Mouse (Mus musculus): ENCODE measurements around the gene Gm7073.

The Gm7073 gene

GRCm38 (mm10) chrX:60539149-60539548 is at the start of gene Gm7073:
Gene Gm7073, minus strand, starts transcription at chrX:60539249.
- DNase-seq (ENCODE audit: low spot score in 2 of 2) = no peak

- no peak for DNase-seq (ENCODE audit: low spot score in 2 of 2)
Observed at GRCm38 (mm10) chrX:60570539-60570938, 31.5 kb upstream of the Gm7073 start.

GRCm38 (mm10) chrX:60569047-60569446 is 30.0 kb upstream of the Gm7073 start:
- no peak for DNase-seq (ENCODE audit: low spot score in 2 of 2)

- no peak for DNase-seq (ENCODE audit: low spot score in 2 of 2)
Observed at GRCm38 (mm10) chrX:60555242-60555641, 16.2 kb upstream of the Gm7073 start.

GRCm38 (mm10) chrX:60547444-60548304 is 8.6 kb upstream of the Gm7073 start:
- peak in 1 of 2 experiments; percentile 25 for DNase-seq (ENCODE audit: low spot score in 2 of 2)

GRCm38 (mm10) chrX:60547098-60547443 is 8.0 kb upstream of the Gm7073 start:
- no peak for DNase-seq (ENCODE audit: low spot score in 2 of 2)

- DNase-seq (ENCODE audit: low spot score in 2 of 2) = no peak
Observed at GRCm38 (mm10) chrX:60545906-60546305, 6.9 kb upstream of the Gm7073 start.

- no peak for DNase-seq (ENCODE audit: low spot score in 2 of 2)
Observed at GRCm38 (mm10) chrX:60545444-60545843, 6.4 kb upstream of the Gm7073 start.

- no peak for DNase-seq (ENCODE audit: low spot score in 2 of 2)
Observed at GRCm38 (mm10) chrX:60544098-60544497, 5.0 kb upstream of the Gm7073 start.

GRCm38 (mm10) chrX:60542901-60543300 is 3.9 kb upstream of the Gm7073 start:
- no peak for DNase-seq (ENCODE audit: low spot score in 2 of 2)

GRCm38 (mm10) chrX:60503995-60504394 is 35.1 kb downstream of the Gm7073 start:
- no peak for DNase-seq (ENCODE audit: low spot score in 2 of 2)

GRCm38 (mm10) chrX:60497750-60498149 is 41.3 kb downstream of the Gm7073 start:
- DNase-seq (ENCODE audit: low spot score in 2 of 2) = no peak

- DNase-seq (ENCODE audit: low spot score in 2 of 2) = no peak
Observed at GRCm38 (mm10) chrX:60495308-60495707, 43.7 kb downstream of the Gm7073 start.

GRCm38 (mm10) chrX:60463786-60464185 is 75.3 kb downstream of the Gm7073 start:
- no peak for DNase-seq (ENCODE audit: low spot score in 2 of 2)

GRCm38 (mm10) chrX:60414563-60415111 is 124.4 kb downstream of the Gm7073 start:
- no peak for DNase-seq (ENCODE audit: low spot score in 2 of 2)

GRCm38 (mm10) chrX:60405681-60406080 is 133.4 kb downstream of the Gm7073 start:
- DNase-seq (ENCODE audit: low spot score in 2 of 2) = no peak

GRCm38 (mm10) chrX:60404668-60405044 is 134.4 kb downstream of the Gm7073 start:
- peak; percentile 90 for DNase-seq (ENCODE audit: low spot score in 2 of 2)

GRCm38 (mm10) chrX:60403764-60404667 is 135.0 kb downstream of the Gm7073 start:
- DNase-seq (ENCODE audit: low spot score in 2 of 2) = peak; percentile 56 to 76

- no peak for DNase-seq (ENCODE audit: low spot score in 2 of 2)
Observed at GRCm38 (mm10) chrX:60403062-60403763, 135.8 kb downstream of the Gm7073 start.

- DNase-seq (ENCODE audit: low spot score in 2 of 2) = no peak
Observed at GRCm38 (mm10) chrX:60394292-60394691, 144.8 kb downstream of the Gm7073 start.

- DNase-seq (ENCODE audit: low spot score in 2 of 2) = no peak
Observed at GRCm38 (mm10) chrX:60386852-60387251, 152.2 kb downstream of the Gm7073 start.
